Mouse (Mus musculus) thymus, postnatal 0 days (tissue): Measurements from ENCODE around the gene Fam222a. TPM values are rescaled to one million over a fixed set of nuclear protein-coding genes. Genes with fewer than 3 reads are reported as not detected.

Source experiments
- DNase-seq: peaks from one replicate; pipeline ENCODE4 v3.0.0-alpha.2; 2015; ENCODE audit warnings: low spot score
- polyA plus RNA-seq: library from polyadenylated mRNA; unstranded; fragments of >200 nt; fragmentation: Nextera tagmentation; extraction: Ambion mirVana; gene quantifications from 2 replicates; pipeline ENCODE4 v1.2.1, GENCODE M21; 2015

Fam222a gene
- polyA plus RNA-seq, 1 experiment from 2014 or later: 2.3 TPM

DNA sequence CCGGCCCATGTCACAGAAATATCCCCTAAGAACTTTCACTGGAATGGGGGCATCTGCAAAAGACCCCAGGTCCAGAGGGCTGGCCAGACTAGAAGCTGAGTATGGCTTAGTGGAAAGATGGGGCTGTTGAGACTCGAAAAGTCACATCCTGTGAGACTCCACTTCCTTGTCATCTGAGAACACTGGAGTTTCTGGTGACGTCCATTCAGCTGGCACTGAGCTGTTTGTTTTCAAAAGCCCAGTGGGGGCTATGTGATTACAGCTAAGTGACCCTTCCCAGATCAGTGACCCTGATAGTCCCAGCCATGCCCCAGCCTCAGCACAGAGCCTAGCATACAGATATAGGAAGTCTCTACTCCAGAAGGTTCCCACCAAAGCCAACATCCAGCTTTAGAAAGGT, 83.6 kb downstream of the Fam222a start:
- no peak for DNase-seq

DNA sequence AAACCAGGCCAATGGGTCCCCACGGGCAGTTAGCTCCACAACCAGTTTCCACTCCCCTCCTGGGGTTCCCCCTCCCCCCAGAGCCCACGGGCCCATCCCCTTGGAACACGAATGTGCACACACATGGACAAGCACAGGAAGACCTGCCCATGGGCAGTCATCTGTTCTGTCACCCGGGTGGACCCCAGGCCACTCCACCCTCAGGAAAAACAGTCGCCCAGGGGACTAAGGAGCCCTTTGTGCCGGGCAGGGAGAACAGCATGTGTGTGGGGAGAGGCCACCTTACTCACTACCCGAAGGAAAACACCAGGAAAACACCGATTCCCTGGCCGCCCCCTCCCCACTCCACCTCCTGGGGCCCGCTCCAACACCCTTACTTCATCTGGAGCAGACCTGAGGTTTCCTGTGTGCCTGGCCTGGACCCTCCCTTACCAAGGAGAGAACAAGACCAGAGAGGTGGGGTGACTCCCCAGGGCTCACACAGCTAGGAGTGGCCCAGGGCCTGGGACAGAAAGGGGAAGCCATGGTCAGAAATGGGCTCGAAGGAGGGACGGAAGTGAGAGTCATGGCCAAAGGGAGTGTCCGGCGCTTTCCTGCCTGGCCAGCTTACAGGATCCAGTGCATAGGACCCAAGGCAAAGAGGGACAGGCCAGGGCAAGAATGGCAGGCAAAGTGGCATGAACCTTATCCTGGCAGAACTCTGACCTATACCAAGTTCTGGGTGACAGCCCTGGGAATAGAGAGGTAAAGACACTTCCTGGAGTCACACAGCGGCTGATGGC, 86.0 kb downstream of the Fam222a start:
- DNase-seq: no peak

- DNase-seq: no peak
Measured at GRCm38 (mm10) chr5:114655721-114656120, 87.9 kb downstream of the Fam222a start.

DNA sequence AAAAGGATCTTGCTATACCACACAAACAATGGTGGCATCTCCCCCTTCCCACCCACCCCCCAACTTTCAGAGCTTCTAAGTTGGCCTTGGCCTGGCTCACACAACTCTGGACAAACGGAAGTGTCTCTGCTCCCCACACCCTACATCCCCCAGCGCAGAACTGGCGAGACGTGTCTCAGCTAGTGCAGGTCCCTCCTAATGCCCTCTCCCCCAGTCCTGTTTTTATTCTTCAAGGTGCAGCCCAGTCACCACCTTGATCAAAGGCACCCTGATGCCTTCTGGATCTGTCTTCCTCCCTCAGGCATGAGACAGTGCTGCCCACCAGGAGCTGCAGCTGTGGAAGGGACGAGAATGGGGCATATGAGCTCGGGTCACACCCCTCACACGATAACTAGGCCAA, 88.5 kb downstream of the Fam222a start:
- no peak for DNase-seq

GRCm38 (mm10) chr5:114657426-114657825, 89.6 kb downstream of the Fam222a start:
- DNase-seq: no peak

DNA sequence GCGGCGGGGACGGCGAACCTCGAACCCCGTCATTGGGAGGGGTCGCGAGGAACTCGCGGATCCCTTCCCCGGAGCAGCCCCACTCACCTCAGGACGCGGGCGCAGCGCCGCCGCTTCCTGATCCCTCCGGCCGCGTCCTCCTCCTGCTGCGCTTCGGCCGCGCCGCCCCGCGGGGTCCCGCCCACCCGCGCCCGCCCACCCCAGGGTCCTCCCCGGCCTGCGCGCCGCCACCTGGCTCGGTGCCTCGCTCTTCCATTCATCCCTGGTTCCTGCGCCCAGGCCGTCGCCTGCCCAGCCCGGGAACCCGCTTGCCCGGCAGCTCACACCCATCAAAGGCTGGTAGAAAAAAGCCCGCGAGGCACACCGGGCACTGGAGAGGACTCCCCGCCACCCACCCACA, 90.4 kb downstream of the Fam222a start, which contains the start of gene Trpv4:
Trpv4 (minus strand) TSS at position 167 of the 400 bp plus-strand sequence.
- no peak for DNase-seq

- no peak for DNase-seq
Measured at GRCm38 (mm10) chr5:114661029-114661428, 93.2 kb downstream of the Fam222a start.

Other genes starting within 250 kb of the Fam222a start
- 65.6 and 65.8 TPM in 2 replicates for gene Kctd10, start 187.5 kb upstream of the Fam222a start, polyA plus RNA-seq
- 29.4 and 29.7 TPM in 2 replicates for gene Ube3b, start 187.4 kb upstream of the Fam222a start, polyA plus RNA-seq
- 13.1 and 13.9 TPM in 2 replicates for gene Mmab, start 124.0 kb upstream of the Fam222a start, polyA plus RNA-seq
- gene Mvk, start 123.7 kb upstream of the Fam222a start, polyA plus RNA-seq: 23.0 and 23.6 TPM in 2 replicates
- gene Trpv4, start 90.4 kb downstream of the Fam222a start, polyA plus RNA-seq: 1.1 TPM in 2 replicates
- 134 and 147 TPM in 2 replicates for gene Gltp, start 123.0 kb downstream of the Fam222a start, polyA plus RNA-seq
- gene Tchp, start 139.7 kb downstream of the Fam222a start, polyA plus RNA-seq: 9.8 and 10.8 TPM in 2 replicates
- 80.3 and 86.3 TPM in 2 replicates for gene Ankrd13a, start 206.7 kb downstream of the Fam222a start, polyA plus RNA-seq
- 72.3 and 75.1 TPM in 2 replicates for gene Git2, start 207.5 kb downstream of the Fam222a start, polyA plus RNA-seq